Mouse (Mus musculus) lung, postnatal 36 days (tissue): ENCODE measurements around the gene Tbc1d5.
"Not testable (repeated sequence)": the region's sequence is repeated elsewhere in the genome, so short reads cannot be mapped to it uniquely, and the experiment has no call there.

Experiments used
- DNase-seq: peaks from one replicate; pipeline ENCODE4 v3.0.0; 2022; ENCODE audit warnings: mixed read lengths

Tbc1d5 gene

GRCm38 (mm10) chr17:50738476-50738875, 440.7 kb downstream of the Tbc1d5 start:
- DNase-seq: no peak

- DNase-seq: no peak
Observed at GRCm38 (mm10) chr17:50737068-50737467, 442.1 kb downstream of the Tbc1d5 start.

- peak; percentile 61 for DNase-seq
Observed at GRCm38 (mm10) chr17:50735955-50736533, 443.1 kb downstream of the Tbc1d5 start.

- DNase-seq: peak; percentile 74
Observed at GRCm38 (mm10) chr17:50735382-50735954, 443.7 kb downstream of the Tbc1d5 start.

- no peak for DNase-seq
Observed at GRCm38 (mm10) chr17:50734781-50735180, 444.4 kb downstream of the Tbc1d5 start.

DNA sequence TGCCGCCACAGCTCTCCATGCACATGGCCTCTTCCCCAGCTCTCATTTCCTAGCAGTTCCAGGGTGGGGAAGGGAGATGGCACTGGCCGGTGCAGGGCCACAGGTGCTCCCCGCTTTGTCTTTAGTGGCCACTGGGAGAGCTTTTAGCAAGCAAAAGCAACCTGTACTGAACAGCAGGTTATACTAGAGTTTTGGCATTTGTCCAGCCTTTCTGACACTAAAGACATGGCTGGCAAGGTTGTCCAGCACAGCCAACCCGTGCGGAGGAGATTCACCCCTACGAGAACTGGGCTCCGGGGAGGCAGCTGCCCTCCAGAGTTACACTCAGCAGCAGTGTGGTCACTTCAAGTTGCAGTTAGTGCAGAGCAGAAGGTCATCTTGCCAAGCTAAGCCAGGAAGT, 445.8 kb downstream of the Tbc1d5 start:
- DNase-seq: no peak

DNA sequence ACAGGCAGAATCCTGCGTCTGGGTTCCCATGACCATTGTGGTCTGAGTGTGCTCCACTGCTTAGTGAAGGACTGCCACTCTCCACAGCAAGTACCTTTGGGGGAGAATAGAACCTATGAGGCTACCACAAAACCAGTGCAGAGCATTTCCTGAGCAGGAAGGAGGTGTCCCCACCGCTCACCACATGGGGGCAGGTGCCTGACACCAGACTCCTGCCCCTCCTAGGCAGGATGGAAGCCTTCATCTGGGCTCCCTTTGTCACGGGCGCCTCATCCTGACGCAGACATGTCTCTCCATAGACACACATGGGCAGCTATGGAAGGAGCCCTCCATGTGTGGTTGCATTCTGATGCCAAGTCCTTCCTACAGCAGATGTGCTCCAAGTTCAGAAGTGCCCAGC, 447.3 kb downstream of the Tbc1d5 start:
- no peak for DNase-seq

DNA sequence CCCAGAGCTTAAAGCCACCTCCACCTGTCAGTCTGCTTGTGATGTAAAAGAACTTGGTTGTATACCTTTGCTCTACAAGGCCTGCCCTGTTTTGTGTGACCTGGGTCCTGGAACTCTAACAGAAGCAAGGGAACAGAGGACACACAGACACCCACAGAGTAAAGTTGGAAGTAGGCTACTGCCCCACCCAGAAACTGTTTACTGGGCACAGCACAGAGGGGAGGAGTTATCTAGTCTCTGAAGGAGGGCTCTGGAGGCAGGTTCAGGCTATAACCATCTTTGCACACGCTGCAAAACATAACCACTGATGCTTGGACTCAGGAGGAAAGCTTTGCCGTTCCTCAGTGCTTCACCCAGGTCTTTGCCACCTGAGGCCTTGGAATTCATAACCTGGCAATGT, 448.3 kb downstream of the Tbc1d5 start:
- peak; percentile 20 for DNase-seq

GRCm38 (mm10) chr17:50729577-50729976, 449.6 kb downstream of the Tbc1d5 start:
- peak; percentile 55 for DNase-seq

- DNase-seq: no peak
Observed at GRCm38 (mm10) chr17:50729031-50729430, 450.1 kb downstream of the Tbc1d5 start.

DNA sequence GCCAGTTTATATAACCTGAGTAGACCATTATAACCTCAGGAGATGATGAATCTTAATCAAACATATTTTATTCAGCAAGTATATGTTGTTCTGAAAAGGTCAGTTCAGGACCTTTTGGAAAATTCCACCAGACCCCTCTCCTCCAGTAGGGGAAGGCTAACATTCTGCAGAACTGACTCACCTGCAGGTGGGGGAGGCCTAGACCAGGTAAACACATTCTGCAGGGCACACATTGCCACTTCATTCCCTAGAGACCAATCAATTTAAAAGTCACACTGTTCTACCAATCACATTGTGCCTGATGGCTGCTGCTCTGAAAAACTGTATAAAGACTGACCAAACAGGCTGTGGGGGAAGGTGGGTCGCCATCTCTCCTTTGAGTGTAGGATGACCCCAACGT, 452.9 kb downstream of the Tbc1d5 start:
- no peak for DNase-seq

DNA sequence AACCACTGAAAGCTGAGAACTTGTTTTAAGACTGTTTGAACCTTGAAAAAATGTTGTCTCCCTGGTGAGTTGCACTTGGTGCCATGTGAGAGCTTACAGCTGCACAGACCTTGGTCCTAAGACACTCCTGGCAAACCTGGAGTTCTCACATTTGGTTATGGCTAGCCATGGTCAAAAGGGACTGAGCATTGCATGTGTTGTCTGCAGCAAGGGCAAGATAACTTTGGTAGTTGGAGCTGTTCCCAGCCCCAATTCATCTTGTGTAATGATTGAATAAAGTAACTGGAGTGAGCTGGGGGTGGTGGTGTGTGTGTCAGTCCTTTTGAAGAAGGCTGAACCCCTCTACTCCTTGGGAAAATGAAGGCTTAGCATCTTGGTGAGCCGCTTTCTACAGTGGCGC, 454.8 kb downstream of the Tbc1d5 start:
- DNase-seq: no peak

GRCm38 (mm10) chr17:50717586-50717985, 461.6 kb downstream of the Tbc1d5 start:
- no peak for DNase-seq

DNA sequence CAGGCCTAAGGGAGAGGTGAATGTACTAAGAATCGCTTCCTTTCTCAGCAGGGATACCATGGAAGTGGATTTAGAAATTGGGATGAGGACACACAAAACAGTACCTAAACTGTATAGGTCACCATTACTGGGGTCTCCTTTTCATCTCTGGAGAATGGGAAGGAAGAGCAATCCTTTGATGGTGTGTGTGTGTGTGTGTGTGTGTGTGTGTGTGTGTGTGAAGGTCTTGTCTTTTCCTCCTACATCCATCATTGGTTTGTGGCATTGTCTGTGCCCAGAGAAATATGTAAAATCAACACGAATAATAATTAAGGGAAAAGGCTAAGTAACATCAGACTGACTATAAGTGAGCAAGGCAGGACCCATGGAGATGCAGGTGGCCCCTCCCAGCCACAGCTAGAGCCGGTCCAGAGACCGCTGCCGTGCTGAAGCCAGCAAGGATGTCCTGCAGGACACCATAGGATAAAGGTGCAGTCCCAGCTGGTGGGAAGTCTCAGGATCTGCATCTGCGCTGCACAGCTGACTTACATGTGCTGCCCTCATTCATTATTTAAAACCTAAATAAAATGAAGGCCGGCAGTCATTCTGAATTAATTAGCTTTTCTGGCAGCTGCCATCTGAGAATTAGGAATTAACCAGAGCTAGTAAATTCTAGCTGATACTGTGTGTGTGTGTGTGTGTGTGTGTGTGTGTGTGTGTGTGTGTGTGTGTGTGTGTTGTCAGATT, 468.5 kb downstream of the Tbc1d5 start:
- no peak for DNase-seq

DNA sequence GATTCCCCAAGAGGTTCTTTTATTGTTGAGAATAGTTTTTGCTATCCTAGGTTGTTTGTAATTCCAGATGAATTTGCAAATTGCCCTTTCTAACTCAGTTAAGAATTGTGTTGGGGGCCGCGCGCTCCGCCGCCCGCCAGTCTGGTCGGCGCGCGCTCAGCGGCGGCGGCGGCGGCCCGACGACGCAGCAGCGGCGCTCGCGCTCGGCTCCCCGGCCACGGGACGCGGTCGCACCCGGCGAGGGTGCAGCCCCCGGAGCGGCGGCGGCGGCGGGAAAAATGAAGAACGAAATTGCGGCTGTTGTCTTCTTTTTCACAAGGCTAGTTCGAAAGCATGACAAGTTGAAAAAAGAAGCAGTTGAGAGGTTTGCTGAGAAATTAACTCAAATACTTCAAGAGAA, 480.7 kb downstream of the Tbc1d5 start:
- DNase-seq: not testable (repeated sequence)

- DNase-seq: no peak
Observed at GRCm38 (mm10) chr17:50688135-50688534, 491.0 kb downstream of the Tbc1d5 start.

GRCm38 (mm10) chr17:50687670-50688069, 491.5 kb downstream of the Tbc1d5 start:
- no peak for DNase-seq

DNA sequence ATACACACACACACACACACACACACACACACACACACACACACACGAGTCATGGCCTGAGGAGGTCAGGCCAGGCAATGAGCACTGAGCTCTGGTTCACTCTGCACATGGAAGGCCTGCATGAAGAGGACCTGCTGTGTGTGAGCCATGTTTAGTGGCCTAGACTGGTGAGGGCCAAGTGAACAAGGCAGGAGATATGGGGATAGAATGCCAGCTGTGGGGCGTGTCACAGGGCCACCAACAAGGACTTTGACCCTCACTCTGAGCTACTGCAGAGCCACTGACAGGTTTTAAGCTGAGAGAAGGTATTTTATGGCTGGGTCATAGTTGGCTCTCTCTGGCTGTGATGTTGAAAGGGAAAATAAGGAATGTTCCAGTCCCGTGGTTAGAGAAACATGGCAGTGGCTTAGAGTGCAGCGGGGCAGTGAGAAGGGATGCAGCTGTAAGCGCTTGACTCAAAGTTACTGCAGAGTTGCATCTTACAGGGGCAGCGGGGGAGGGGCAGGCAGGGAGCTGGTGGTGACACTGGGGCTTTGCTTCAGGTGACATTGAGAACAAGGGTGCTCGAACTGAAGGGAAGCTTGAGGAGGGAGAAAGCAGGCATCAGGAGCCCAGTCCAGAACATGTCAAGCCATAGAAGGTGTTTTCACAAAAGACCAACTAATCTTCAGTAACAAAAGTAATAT, 494.0 kb downstream of the Tbc1d5 start:
- DNase-seq: no peak
